Mouse (Mus musculus) embryonic fibroblast, embryonic 13.5 days (primary cell): ENCODE results near the gene Myzap.

Source experiments
- CTCF ChIP-seq: IDR thresholded peaks from 2 replicates; pipeline ENCODE4 v1.5.1; 2011; ENCODE audit warnings: mild to moderate bottlenecking, control low read depth, low read length, moderate library complexity, borderline replicate concordance; ENCODE audit not compliant: insufficient read depth
- POLR2A ChIP-seq: IDR thresholded peaks from 2 replicates; pipeline ENCODE4 v1.6.1; 2011; ENCODE audit warnings: low read depth, mild to moderate bottlenecking, control low read depth, low read length, moderate library complexity

DNA sequence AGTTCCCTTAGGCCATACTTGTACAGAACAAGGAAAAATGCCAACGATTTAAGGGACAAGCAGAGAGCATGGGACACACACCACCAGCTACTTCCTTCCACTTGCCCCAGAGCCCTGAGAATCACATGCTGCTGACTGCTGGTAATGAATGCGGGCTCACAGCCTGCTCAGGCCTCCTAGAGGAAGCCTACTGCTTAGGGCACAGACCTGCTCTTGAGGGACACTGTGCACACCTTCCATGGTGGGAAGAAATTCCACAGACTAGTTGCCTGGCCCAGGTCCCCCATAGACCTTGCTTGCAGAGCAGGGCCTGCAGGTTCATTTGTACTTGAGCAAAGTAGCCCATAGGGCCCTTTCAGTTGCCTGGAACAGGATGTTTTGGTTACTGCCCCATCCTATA is 42.8 kb upstream of the Myzap start:
- TF ChIP-seq CTCF (no peak), POLR2A (no peak)
